Mouse (Mus musculus) forebrain, embryonic 12.5 days (tissue): ENCODE results near the gene Gale. TPM values are rescaled to one million over a fixed set of nuclear protein-coding genes. Genes with fewer than 3 reads are reported as not detected.
"Not testable (repeated sequence)": the region's sequence is repeated elsewhere in the genome, so short reads cannot be mapped to it uniquely, and the experiment has no call there.

Source experiments
- ATAC-seq: fragments of 200-750 bp; cut with Nextera tagmentation; 2 replicates; pipeline ENCODE4 v1.8.0; 2017; ENCODE audit warnings: moderate TSS enrichment; ENCODE audit not compliant: low FRiP score
- H3K27ac ChIP-seq: fragments of 300-500 bp; sonication (generic); 2 replicates; pipeline ENCODE4 v1.5.1; 2016; ENCODE audit warnings: mild to moderate bottlenecking
- H3K27me3 ChIP-seq: fragments of 300-500 bp; sonication (generic); 2 replicates; pipeline ENCODE4 v1.6.1; 2016; ENCODE audit warnings: mild to moderate bottlenecking
- H3K36me3 ChIP-seq: fragments of 300-500 bp; sonication (generic); replicated peaks from 2 replicates; pipeline ENCODE4 v1.6.1; 2016; ENCODE audit warnings: mild to moderate bottlenecking
- H3K4me1 ChIP-seq: fragments of 300-500 bp; sonication (generic); 2 replicates; pipeline ENCODE4 v1.6.1; 2016
- H3K4me2 ChIP-seq: fragments of 300-500 bp; sonication (generic); 2 replicates; pipeline ENCODE4 v1.6.1; 2016; ENCODE audit warnings: mild to moderate bottlenecking, moderate library complexity
- H3K4me3 ChIP-seq: fragments of 300-500 bp; sonication (generic); replicated peaks from 2 replicates; pipeline ENCODE4 v1.5.1; 2016; ENCODE audit warnings: mild to moderate bottlenecking
- H3K9ac ChIP-seq: fragments of 300-500 bp; sonication (generic); 2 replicates; pipeline ENCODE4 v1.6.1; 2016; ENCODE audit warnings: mild to moderate bottlenecking
- H3K9me3 ChIP-seq: fragments of 300-500 bp; sonication (generic); 2 replicates; pipeline ENCODE4 v1.6.1; 2016
- WGBS: fragments of 180-500 bp; shearing (Covaris S2); methylation state at CpG from one replicate; pipeline ENCODE4 v1.1.7; 2016; 5-methylcytosine and 5-hydroxymethylcytosine counted together
- polyA plus RNA-seq: library from polyadenylated mRNA; unstranded; fragments of >200 nt; fragmentation: Nextera tagmentation; extraction: Ambion mirVana; gene quantifications from 2 replicates; pipeline ENCODE4 v1.2.1, GENCODE M21; 2016

Gene Gale
- polyA plus RNA-seq, 1 experiment from 2014 or later, result 30.9 TPM

GRCm38 (mm10) chr4:135976146-135976545 is 12.6 kb downstream of the Gale start:
- WGBS, result 94% methylated on average over 12 of the region's 12 CpGs
- H3K9me3 ChIP-seq, result no peaks in the 10 kb centered on the region
- H3K27me3 ChIP-seq, result no peaks in the 10 kb centered on the region
- H3K36me3 ChIP-seq, result peaks cover 51% of the 10 kb centered on the region
- no peak overlapping the region for H3K9ac ChIP-seq
- no peak for ATAC-seq
- no peak overlapping the region for H3K4me2 ChIP-seq
- no peak overlapping the region for H3K27ac ChIP-seq
- peaks cover 13% of the 10 kb centered on the region for H3K4me1 ChIP-seq
- no peak overlapping the region for H3K4me3 ChIP-seq

DNA sequence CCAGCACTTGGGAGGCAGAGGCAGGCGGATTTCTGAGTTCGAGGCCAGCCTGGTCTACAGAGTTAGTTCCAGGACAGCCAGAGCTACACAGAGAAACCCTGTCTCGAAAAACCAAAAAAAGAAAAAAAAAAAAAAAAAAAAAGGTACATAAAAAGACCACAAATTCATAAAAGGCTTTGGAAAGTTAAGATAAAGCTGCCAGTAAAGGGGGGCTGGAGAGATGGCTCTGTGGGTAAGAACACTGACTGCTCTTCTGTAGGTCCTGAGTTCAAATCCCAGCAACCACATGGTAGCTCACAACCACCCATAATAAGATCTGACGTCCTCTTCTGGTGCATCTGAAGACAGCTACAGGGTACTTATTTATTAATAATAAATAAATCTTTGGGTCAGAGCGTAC is 16.7 kb downstream of the Gale start:
- H3K36me3 ChIP-seq, result peaks cover 73% of the 10 kb centered on the region
- H3K27me3 ChIP-seq, H3K9ac ChIP-seq, H3K4me3 ChIP-seq, H3K9me3 ChIP-seq, H3K4me2 ChIP-seq, H3K4me1 ChIP-seq, H3K27ac ChIP-seq, ATAC-seq: not testable (repeated sequence)
- 96% methylated on average over 5 of the region's 5 CpGs for WGBS

DNA sequence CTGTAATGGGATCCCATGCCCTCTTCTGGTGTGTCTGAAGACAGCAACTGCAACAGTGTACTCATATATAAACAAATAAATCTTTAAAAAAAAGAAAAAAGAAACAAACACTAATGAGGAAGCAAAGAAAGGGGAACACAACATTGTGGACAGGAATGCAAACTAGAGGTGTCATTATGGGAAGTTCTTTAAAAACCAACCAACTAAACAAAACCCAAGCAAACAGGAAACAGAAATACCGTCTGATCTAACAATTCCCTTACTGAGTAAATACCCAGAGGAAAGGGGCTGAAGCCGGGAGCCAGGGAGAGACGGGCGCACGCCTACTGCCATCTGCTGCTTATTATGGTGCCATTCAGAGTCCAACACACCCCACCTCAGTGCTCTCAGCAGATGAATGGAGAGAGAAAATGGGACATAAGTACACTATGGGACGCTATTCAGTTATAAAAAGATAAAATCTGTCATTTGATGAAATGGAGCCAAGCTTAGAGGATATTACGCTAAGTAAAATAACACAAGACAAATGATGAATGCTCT is 18.1 kb downstream of the Gale start:
- no peak overlapping the region for H3K4me2 ChIP-seq
- H3K36me3 ChIP-seq, result peaks cover 62% of the 10 kb centered on the region
- H3K9ac ChIP-seq, result no peak overlapping the region
- H3K27me3 ChIP-seq, result no peaks in the 10 kb centered on the region
- H3K9me3 ChIP-seq, result no peaks in the 10 kb centered on the region
- H3K4me1 ChIP-seq, result peaks cover 13% of the 10 kb centered on the region
- no peak for ATAC-seq
- 84% methylated on average over 7 of the region's 7 CpGs for WGBS
- H3K27ac ChIP-seq, result no peak overlapping the region
- H3K4me3 ChIP-seq, result no peak overlapping the region

DNA sequence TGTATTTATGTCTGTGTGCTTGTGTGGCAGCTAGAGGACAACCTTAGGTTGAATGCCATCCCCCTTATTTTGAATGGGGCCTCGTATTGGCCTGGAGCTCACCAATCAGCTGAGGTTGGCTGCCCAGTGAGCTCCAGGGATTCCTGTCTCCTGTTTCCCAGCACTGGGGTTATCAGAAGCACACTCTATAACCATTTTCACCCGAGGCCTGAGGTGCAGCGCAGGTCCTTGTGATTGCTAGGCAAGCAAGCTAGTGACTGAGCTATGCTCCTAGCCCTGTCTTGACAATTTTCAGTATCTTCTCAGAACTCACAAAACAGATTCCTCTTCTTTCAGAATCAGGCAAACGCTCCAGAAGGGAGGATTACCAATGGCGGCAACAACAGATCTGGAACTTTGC is 21.0 kb downstream of the Gale start:
- Histone ChIP-seq H3K9me3 (no peaks in the 10 kb centered on the region), H3K4me2 (no peak overlapping the region), H3K4me1 (peaks cover 13% of the 10 kb centered on the region), H3K36me3 (peaks cover 45% of the 10 kb centered on the region), H3K27ac (no peak overlapping the region), H3K9ac (no peak overlapping the region), H3K27me3 (no peaks in the 10 kb centered on the region), H3K4me3 (no peak overlapping the region)
- no peak for ATAC-seq
- 91% methylated on average over 5 of the region's 5 CpGs for WGBS

- WGBS, result 94% methylated on average over 5 of the region's 5 CpGs
- peaks cover 45% of the 10 kb centered on the region for H3K36me3 ChIP-seq
Observed at GRCm38 (mm10) chr4:135985193-135985592, 21.7 kb downstream of the Gale start.

DNA sequence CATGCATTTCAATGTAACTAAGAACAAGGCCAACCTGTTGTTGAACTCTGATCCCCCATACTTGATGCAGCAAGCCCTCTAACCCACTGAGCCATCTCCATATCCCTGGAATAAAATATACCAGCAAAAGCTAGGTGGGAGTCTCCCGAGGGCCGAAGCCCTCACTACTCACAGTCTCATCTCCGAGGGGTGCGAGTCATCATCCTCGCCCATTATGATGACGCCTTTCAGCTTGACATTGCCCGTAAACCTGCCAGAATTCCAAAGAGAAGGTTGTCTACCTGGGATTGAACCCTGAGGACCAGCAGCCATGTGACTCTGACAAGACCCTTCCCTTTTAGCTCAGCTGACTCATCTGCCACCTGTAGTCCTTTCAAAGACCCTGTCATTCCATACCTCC is 22.2 kb downstream of the Gale start:
- 91% methylated on average over 7 of the region's 7 CpGs for WGBS
- no peaks in the 10 kb centered on the region for H3K27me3 ChIP-seq
- ATAC-seq, result no peak
- no peaks in the 10 kb centered on the region for H3K9me3 ChIP-seq
- peaks cover 41% of the 10 kb centered on the region for H3K36me3 ChIP-seq
- H3K4me3 ChIP-seq, result peak overlapping the region; percentile 95
- H3K27ac ChIP-seq, result no peak overlapping the region
- peak overlapping the region; percentile 95; the same call in 1 of the 2 replicates for H3K9ac ChIP-seq
- H3K4me1 ChIP-seq, result peaks cover 13% of the 10 kb centered on the region
- H3K4me2 ChIP-seq, result peak overlapping the region; percentile 76

More at GRCm38 (mm10) chr4:135985193-135985592, 21.7 kb downstream of the Gale start:
- Histone ChIP-seq H3K27me3 (no peaks in the 10 kb centered on the region), H3K27ac (no peak overlapping the region), H3K9ac (no peak overlapping the region), H3K4me1 (peaks cover 13% of the 10 kb centered on the region), H3K9me3 (no peaks in the 10 kb centered on the region), H3K4me3 (no peak overlapping the region), H3K4me2 (no peak overlapping the region)
- ATAC-seq, result no peak

DNA sequence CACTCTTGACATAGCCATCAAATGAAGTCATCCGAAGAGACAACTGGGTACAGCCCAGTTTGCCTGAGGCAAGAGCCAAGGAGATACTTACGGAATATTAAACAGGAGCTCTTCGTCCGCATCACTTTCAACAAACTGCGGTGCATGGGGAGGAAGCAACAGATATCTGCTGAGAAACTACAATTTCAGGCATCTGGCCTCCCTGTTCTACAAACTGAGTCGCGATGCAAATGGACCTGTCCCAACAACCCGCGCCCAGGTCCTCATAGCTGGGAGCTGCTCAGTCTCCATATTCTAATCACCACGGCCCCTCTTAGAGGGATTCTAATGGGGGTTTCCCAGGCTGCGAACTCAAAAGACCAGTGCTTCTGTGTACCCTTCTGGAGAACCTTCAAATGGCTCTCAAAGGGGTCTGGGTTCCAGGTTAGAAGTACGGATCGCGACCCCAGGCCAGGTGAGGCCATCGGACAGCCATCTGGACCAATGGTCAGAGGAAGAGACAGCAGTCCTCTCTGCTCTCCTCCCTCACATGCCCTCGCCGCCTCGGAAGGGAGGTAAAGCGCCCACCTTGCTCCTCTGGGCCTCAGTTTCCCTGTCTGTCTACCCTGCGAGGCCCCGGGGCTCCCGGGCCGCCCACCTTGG is 22.9 kb downstream of the Gale start:
- peak overlapping the region; percentile 95 for H3K9ac ChIP-seq
- H3K27ac ChIP-seq, result peak overlapping the region; percentile 86
- H3K4me3 ChIP-seq, result peak overlapping the region; percentile 95
- H3K4me1 ChIP-seq, result peaks cover 13% of the 10 kb centered on the region
- no peaks in the 10 kb centered on the region for H3K27me3 ChIP-seq
- ATAC-seq, result peak; percentile 6; the same call in 1 of the 2 replicates
- WGBS, result 11% methylated on average over 22 of the region's 23 CpGs
- no peaks in the 10 kb centered on the region for H3K9me3 ChIP-seq
- H3K36me3 ChIP-seq, result peaks cover 35% of the 10 kb centered on the region
- H3K4me2 ChIP-seq, result peak overlapping the region; percentile 76

DNA sequence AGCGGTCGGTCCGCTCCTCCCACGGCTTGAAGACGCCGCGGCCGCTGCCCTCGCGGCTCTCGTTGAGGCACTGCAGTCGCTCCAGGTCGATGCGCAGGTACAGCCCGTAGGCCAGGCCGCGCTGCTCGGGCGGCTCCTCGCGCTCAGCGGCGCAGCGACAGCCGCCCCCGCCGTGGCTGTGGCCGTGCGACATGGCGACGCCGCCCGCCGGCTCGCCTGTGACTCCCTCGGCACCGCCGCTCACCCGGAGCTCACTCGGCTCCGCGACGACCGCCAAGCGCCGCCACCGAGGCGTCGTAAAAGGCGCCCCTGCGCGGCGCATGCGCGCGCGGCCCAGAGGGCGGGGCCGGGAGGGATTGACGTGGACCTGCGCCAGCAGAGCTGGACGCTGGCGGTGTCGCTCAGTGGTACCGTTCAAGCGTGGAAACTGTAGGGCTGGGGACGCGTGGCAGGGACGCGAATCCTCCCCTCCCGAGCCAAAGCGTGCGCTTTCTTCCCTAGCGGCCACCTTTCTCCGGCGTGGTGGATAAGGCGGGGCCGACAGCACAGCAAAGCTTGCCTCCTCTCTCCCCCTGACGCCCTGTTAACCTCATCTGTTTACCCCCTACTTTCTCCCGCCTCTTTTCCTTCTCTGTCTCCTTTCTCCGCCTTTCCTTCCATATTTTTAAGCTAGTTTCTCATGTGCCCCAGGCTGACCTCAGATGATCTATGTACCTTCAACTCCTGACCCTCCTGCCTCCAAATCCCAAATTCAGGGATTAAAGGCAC is 23.6 kb downstream of the Gale start, which contains the start of gene Pithd1:
TSS of gene Pithd1 (minus strand) at position 322 of the 768 bp plus-strand sequence.
- Histone ChIP-seq H3K36me3 (peaks cover 32% of the 10 kb centered on the region), H3K9ac (peak within 1 kb of the TSS; percentile 95), H3K4me2 (peak within 1 kb of the TSS; percentile 76), H3K9me3 (no peaks in the 10 kb centered on the region), H3K4me3 (peak within 1 kb of the TSS; percentile 95), H3K27me3 (no peaks in the 10 kb centered on the region), H3K4me1 (peaks cover 13% of the 10 kb centered on the region), H3K27ac (peak within 1 kb of the TSS; percentile 86)
- peak; percentile 95 for ATAC-seq
- under 1% methylated on average over 81 of the region's 81 CpGs for WGBS

DNA sequence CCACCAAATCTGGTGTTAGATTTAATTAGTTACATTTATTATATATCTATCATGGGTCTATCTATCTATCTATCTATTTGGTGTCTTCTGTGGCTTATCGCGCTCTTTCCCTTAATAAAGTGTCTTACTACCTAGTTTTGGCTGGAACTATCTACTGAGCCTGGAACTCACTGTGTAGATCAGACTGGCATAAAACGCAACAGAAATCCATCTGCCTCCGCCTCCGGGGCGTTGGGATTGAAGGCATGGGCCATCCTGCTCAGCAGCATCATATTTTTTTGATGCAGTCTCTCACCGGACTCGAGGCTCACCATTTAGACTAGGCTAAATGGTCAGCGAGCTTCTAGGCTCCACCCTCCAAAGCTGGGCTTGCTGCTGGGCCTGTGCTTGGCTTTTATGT is 24.2 kb downstream of the Gale start:
- no peaks in the 10 kb centered on the region for H3K9me3 ChIP-seq
- ATAC-seq, result no peak
- H3K27ac ChIP-seq, result no peak overlapping the region
- peak overlapping the region; percentile 76 for H3K4me2 ChIP-seq
- H3K9ac ChIP-seq, result peak overlapping the region; percentile 95; the same call in 1 of the 2 replicates
- no peaks in the 10 kb centered on the region for H3K27me3 ChIP-seq
- peak overlapping the region; percentile 95 for H3K4me3 ChIP-seq
- WGBS, result 67% methylated on average over 9 of the region's 9 CpGs
- H3K36me3 ChIP-seq, result peaks cover 27% of the 10 kb centered on the region
- peaks cover 13% of the 10 kb centered on the region for H3K4me1 ChIP-seq

DNA sequence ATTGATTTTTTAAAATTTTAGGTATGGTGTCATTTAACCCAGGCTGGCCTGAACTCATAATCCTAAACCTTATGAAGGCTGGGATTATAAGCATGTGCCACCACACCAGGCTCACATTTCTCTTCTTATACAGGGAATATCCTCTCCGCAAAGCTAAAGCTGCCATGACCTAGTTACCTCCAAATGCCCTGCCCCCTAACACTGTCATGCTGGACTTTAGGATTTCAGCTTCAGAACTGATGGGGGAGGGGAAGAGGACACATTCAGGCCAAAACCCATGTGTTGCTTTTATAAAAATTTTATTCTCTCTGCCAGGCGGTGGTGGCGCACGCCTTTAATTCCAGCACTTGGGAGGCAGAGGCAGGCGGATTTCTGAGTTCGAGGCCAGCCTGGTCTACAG is 30.4 kb downstream of the Gale start:
- H3K4me1 ChIP-seq, result no peaks in the 10 kb centered on the region
- H3K9ac ChIP-seq, result no peak overlapping the region
- H3K27ac ChIP-seq, result no peak overlapping the region
- no peak overlapping the region for H3K4me2 ChIP-seq
- 96% methylated on average over 6 of the region's 6 CpGs for WGBS
- ATAC-seq, result no peak
- H3K36me3 ChIP-seq, result no peaks in the 10 kb centered on the region
- no peak overlapping the region for H3K4me3 ChIP-seq
- H3K27me3 ChIP-seq, result no peaks in the 10 kb centered on the region
- peaks cover 9% of the 10 kb centered on the region for H3K9me3 ChIP-seq

DNA sequence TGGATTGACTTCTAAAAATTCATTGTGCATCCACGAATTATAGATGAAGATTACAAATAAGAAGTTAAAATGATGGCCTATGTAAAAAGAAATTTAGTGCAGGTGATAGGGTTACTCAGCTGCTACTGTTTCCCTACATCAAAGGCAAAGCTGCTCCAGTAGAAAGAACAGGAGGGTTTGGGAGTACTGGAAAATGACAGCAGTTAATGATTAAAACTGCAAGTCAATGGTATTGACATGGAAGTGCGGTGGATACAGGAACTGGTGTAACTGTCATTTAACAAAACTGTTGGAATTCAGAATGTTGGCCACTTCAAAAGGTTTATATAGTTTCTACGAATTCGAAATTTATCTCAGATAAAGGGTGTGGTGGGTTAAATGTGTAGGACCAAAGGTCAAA is 31.6 kb downstream of the Gale start:
- Histone ChIP-seq H3K27ac (no peak overlapping the region), H3K9me3 (peaks cover 9% of the 10 kb centered on the region), H3K4me3 (no peak overlapping the region), H3K36me3 (no peaks in the 10 kb centered on the region), H3K4me2 (no peak overlapping the region), H3K4me1 (no peaks in the 10 kb centered on the region), H3K9ac (no peak overlapping the region), H3K27me3 (no peaks in the 10 kb centered on the region)
- no peak for ATAC-seq
- WGBS, result 86% methylated on average over 4 of the region's 4 CpGs

- H3K9me3 ChIP-seq, result no peaks in the 10 kb centered on the region
- H3K36me3 ChIP-seq, result peaks cover 70% of the 10 kb centered on the region
- no peak overlapping the region for H3K9ac ChIP-seq
- H3K4me3 ChIP-seq, result no peak overlapping the region
- H3K27ac ChIP-seq, result no peak overlapping the region
- no peak for ATAC-seq
- WGBS, result 90% methylated on average over 5 of the region's 5 CpGs
- no peak overlapping the region for H3K4me2 ChIP-seq
- no peaks in the 10 kb centered on the region for H3K27me3 ChIP-seq
- no peaks in the 10 kb centered on the region for H3K4me1 ChIP-seq
Observed at GRCm38 (mm10) chr4:136004107-136004675, 40.7 kb downstream of the Gale start.
